Mouse (Mus musculus) hindbrain, embryonic 10.5 days (tissue): ENCODE data around the gene Necab3. TPM values are rescaled to one million over a fixed set of nuclear protein-coding genes. Genes with fewer than 3 reads are reported as not detected.

Source experiments
- DNase-seq: peaks from one replicate; pipeline ENCODE4 v3.0.0-alpha.2; 2017; ENCODE audit warnings: low spot score
- H3K27ac ChIP-seq: fragments of 300-500 bp; sonication (generic); 2 replicates; pipeline ENCODE4 v1.5.1; 2016; ENCODE audit warnings: mild to moderate bottlenecking, moderate library complexity
- H3K27me3 ChIP-seq: fragments of 300-500 bp; sonication (generic); 2 replicates; pipeline ENCODE4 v1.6.1; 2016; ENCODE audit warnings: mild to moderate bottlenecking; ENCODE audit not compliant: poor library complexity, insufficient read depth, severe bottlenecking
- H3K36me3 ChIP-seq: fragments of 300-500 bp; sonication (generic); 2 replicates; pipeline ENCODE4 v1.6.1; 2016; ENCODE audit warnings: mild to moderate bottlenecking, moderate library complexity
- H3K4me1 ChIP-seq: fragments of 300-500 bp; sonication (generic); replicated peaks from 2 replicates; pipeline ENCODE4 v1.6.1; 2016; ENCODE audit warnings: mild to moderate bottlenecking
- H3K4me3 ChIP-seq: fragments of 300-500 bp; sonication (generic); 2 replicates; pipeline ENCODE4 v1.5.1; 2016; ENCODE audit warnings: mild to moderate bottlenecking, moderate library complexity
- H3K9me3 ChIP-seq: fragments of 300-500 bp; sonication (generic); 2 replicates; pipeline ENCODE4 v1.6.1; 2016; ENCODE audit warnings: mild to moderate bottlenecking, moderate library complexity
- WGBS: fragments of 180-500 bp; shearing (Covaris S2); methylation state at CpG from one replicate; pipeline ENCODE4 v1.1.7; 2016; 5-methylcytosine and 5-hydroxymethylcytosine counted together
- polyA plus RNA-seq: library from polyadenylated mRNA; unstranded; fragments of >200 nt; fragmentation: Nextera tagmentation; extraction: Ambion mirVana; gene quantifications from 2 replicates; pipeline ENCODE4 v1.2.1, GENCODE M21; 2016

Gene Necab3
- polyA plus RNA-seq, 1 experiment from 2014 or later = 16.0 TPM

DNA sequence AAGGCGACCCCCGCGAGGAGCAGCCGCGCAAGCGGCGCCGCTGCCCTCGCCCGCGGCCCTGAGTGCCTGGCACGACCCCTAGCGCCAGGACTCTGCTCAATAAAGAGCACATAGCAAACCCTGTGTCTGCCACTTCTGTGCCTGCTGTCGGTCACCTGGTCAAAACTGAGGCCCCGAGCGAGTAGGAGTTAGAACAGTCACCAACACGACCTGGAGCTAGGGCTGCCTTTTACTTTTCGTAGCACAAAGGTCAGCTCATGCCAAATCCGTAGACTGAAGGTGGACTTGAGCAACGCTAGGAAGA, 8.9 kb downstream of the Necab3 start:
- H3K9me3 ChIP-seq = no peaks in the 10 kb centered on the region
- peaks cover 32% of the 10 kb centered on the region for H3K36me3 ChIP-seq
- 13% methylated on average over 20 of the region's 20 CpGs for WGBS
- peak overlapping the region; percentile 55 for H3K4me3 ChIP-seq
- H3K27me3 ChIP-seq = peaks cover 57% of the 10 kb centered on the region
- no peak for DNase-seq
- peaks cover 41% of the 10 kb centered on the region for H3K4me1 ChIP-seq
- peak overlapping the region; percentile 87 for H3K27ac ChIP-seq

DNA sequence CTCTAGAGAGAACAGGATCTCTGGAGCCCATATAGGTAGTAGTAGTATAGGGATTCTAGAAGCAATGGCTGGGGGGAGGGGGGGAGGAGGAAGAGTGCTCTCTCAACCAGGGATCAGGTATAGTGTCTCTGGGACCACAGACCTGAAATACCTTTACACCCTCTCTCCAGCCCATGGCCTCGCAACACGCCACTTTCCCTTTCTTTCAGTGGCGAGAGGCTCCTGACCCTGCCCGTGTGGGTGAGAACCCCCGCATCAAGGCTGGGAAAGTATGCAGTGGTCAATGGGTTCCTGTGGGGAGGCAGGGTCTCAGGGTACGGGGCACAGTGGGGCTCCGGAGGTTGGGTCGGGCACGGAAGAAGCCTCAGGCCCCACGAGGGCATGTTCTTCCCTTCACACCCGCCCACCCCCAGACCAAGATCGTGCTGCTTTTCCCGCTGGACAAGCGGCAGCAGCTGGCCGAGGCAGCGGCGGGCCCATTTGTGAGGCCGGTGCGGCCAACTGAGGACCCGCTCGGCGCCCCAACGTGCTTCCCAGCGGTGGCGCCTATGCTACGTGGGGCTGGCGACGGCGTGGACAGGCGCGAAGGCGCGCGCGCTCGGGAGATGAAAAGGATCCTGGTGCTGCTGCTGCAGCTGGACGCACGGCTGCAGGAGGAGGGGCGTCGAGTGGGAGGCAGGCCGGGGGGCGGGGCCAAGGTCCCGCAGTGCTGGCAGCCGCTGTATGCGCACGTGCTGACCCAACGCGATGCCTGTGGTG, 9.4 kb downstream of the Necab3 start:
- Histone ChIP-seq H3K4me3 (peak overlapping the region; percentile 55), H3K4me1 (peaks cover 36% of the 10 kb centered on the region), H3K27ac (peak overlapping the region; percentile 87), H3K36me3 (peaks cover 27% of the 10 kb centered on the region), H3K27me3 (peaks cover 52% of the 10 kb centered on the region), H3K9me3 (no peaks in the 10 kb centered on the region)
- WGBS = 2% methylated on average over 42 of the region's 48 CpGs
- DNase-seq = peak; percentile 85

- Histone ChIP-seq H3K9me3 (no peaks in the 10 kb centered on the region), H3K27ac (peak overlapping the region; percentile 87; the same call in 1 of the 2 replicates), H3K4me3 (peak overlapping the region; percentile 55), H3K4me1 (peaks cover 36% of the 10 kb centered on the region), H3K27me3 (peaks cover 48% of the 10 kb centered on the region), H3K36me3 (peaks cover 22% of the 10 kb centered on the region)
- peak; percentile 63 for DNase-seq
- WGBS = 38% methylated on average over 3 of the region's 3 CpGs
Observed at GRCm38 (mm10) chr2:154548688-154549087, 10.0 kb downstream of the Necab3 start.

DNA sequence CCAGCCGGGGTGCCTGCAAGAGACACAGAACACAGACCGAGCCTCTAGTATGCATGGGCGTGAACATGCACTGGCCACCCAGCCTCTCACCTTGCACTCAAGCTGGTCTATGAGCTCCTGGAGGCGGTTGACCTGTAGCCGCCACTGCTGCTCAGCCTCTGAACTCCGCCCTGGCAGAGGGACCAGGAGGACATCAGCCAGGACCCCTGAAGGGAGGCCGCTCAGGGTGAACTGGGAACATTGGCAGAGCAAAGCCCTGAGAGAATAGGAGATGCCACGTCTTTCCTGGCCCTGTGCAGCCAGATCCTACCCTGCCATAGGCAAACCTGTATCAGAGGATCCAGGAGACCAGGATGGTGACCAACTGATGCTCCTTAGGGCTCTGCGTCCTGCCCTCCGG, 12.0 kb downstream of the Necab3 start, which contains the start of gene 1700003F12Rik:
Gene 1700003F12Rik, plus strand, starts transcription at position 375 of the 400 bp plus-strand sequence.
- 90% methylated on average over 10 of the region's 10 CpGs for WGBS
- Histone ChIP-seq H3K27me3 (peaks cover 31% of the 10 kb centered on the region), H3K4me1 (peaks cover 22% of the 10 kb centered on the region), H3K4me3 (no peak within 1 kb of the TSS), H3K9me3 (no peaks in the 10 kb centered on the region), H3K36me3 (peaks cover 10% of the 10 kb centered on the region), H3K27ac (no peak within 1 kb of the TSS)
- DNase-seq = peak; percentile 2

DNA sequence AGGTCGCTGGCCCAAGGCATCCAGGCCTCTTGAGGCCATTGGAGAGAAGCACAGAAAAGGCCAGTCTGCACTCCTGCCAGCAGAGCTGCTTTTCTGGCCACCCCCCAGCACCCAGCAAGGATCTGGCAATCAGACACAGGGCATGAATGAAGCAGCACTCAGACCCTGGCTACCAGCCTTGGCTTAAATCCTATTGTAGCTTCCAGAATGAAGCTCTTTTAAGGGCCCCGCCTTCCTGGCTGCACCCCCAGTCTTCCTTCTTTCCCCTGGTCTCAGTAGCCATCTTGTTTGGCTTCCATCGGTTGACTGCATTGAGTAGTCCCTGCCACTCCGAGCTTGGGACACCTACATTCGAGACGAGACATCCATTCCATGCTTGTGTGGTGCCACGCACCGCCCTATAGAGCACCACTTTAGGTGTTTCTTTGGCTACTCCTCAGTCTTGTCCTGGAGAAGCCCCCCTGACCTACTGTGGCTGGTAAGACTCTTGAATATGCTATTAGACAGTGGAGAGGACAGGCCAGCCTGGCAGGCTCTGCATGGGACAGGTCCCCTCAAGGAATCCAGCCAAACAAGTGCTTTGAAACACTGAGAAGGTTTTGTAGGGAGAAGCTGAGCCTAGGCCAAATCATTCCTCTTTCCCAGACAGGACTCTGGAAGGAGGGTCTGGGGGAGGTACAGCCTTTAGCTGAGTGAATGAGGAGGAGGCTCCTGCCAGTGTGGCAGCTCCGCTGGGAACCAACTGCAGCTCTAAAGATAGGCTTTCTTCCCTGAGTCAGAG, 14.9 kb downstream of the Necab3 start:
- WGBS = 89% methylated on average over 9 of the region's 9 CpGs
- Histone ChIP-seq H3K9me3 (no peaks in the 10 kb centered on the region), H3K27me3 (peaks cover 2% of the 10 kb centered on the region; the same call in 1 of the 2 replicates), H3K4me1 (peaks cover 7% of the 10 kb centered on the region), H3K27ac (peak overlapping the region; percentile 41; the same call in 1 of the 2 replicates), H3K36me3 (peaks cover 20% of the 10 kb centered on the region), H3K4me3 (no peak overlapping the region)
- DNase-seq = peak; percentile 2

DNA sequence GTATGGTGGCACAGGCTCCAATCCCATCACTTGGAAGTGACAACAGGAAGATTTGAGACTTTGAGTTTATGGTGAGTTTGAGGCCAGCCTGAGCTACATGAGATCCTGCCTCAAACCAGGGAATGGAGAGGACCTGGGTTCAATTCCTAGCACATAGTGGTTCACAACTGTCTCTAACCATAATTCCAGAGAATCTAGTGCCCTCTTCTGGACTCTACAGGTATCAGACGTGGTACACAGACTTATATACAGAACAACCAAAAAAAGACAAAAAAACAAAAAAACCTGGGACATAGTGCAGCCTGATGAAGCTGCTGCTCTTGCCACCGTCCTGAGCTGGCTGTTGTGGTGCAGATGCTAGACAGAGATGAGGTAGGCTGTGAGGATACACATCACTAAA, 17.1 kb downstream of the Necab3 start:
- 81% methylated on average over 2 of the region's 2 CpGs for WGBS
- Histone ChIP-seq H3K4me1 (peaks cover 11% of the 10 kb centered on the region), H3K27ac (no peak overlapping the region), H3K9me3 (no peaks in the 10 kb centered on the region), H3K4me3 (no peak overlapping the region), H3K36me3 (peaks cover 41% of the 10 kb centered on the region), H3K27me3 (no peaks in the 10 kb centered on the region)
- DNase-seq = no peak

DNA sequence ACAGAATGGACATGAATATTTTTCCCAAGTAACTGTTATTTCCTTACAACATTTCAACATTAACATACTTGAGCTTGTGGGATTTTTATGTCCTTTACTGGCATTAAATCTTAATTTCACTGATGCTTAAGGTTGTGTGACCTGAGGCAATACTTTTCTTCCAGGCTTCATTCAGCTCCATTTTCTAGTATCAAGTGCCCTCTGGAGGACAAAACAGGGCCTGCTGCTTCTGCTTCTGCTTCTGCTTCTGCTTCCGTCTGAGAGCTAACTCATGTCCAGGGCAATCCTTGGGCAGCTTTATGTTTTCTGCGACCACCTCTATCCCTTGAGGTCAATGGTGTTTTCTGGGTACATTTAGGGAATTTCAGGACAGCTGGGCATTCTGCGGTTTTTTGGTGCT, 19.0 kb downstream of the Necab3 start:
- H3K27ac ChIP-seq = no peak overlapping the region
- peaks cover 50% of the 10 kb centered on the region for H3K36me3 ChIP-seq
- WGBS = 79% methylated on average over 3 of the region's 3 CpGs
- no peaks in the 10 kb centered on the region for H3K27me3 ChIP-seq
- peaks cover 11% of the 10 kb centered on the region for H3K4me1 ChIP-seq
- H3K4me3 ChIP-seq = no peak overlapping the region
- no peaks in the 10 kb centered on the region for H3K9me3 ChIP-seq
- peak; percentile 34 for DNase-seq

DNA sequence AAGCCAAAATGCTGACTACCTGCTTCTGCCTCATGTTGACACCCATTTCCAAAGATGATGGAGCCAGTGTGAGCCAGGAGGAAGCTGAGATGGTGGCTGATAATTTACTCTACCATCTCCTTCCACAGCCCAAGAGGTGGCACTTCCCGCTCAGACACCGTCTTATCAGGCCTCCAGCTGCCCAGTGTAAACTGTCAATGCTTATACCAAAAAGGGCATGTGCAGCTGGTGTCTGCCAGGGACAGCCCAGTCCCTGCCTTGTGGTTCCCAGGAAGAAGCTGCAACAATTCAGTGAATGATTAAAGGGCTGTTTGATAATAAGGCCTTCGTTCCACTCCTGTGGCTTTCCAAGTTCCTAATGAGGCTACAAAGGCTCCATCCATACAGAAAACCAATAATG, 20.0 kb downstream of the Necab3 start:
- 70% methylated on average over 3 of the region's 3 CpGs for WGBS
- Histone ChIP-seq H3K9me3 (no peaks in the 10 kb centered on the region), H3K4me1 (peaks cover 11% of the 10 kb centered on the region), H3K36me3 (peaks cover 61% of the 10 kb centered on the region), H3K27me3 (no peaks in the 10 kb centered on the region), H3K4me3 (no peak overlapping the region), H3K27ac (no peak overlapping the region; the same call in 1 of the 2 replicates)
- DNase-seq = no peak

GRCm38 (mm10) chr2:154538310-154538709, 20.4 kb downstream of the Necab3 start:
- Histone ChIP-seq H3K27ac (no peak overlapping the region), H3K4me3 (no peak overlapping the region), H3K4me1 (peaks cover 11% of the 10 kb centered on the region), H3K36me3 (peaks cover 65% of the 10 kb centered on the region), H3K27me3 (no peaks in the 10 kb centered on the region), H3K9me3 (no peaks in the 10 kb centered on the region)
- DNase-seq = no peak
- WGBS = 77% methylated on average over 2 of the region's 2 CpGs

- peaks cover 92% of the 10 kb centered on the region for H3K36me3 ChIP-seq
- H3K4me1 ChIP-seq = peaks cover 18% of the 10 kb centered on the region
- H3K9me3 ChIP-seq = no peaks in the 10 kb centered on the region
- 94% methylated on average over 12 of the region's 12 CpGs for WGBS
- no peak for DNase-seq
- no peaks in the 10 kb centered on the region for H3K27me3 ChIP-seq
- no peak overlapping the region for H3K27ac ChIP-seq
- no peak overlapping the region for H3K4me3 ChIP-seq
Observed at GRCm38 (mm10) chr2:154534704-154535270, 23.9 kb downstream of the Necab3 start.

GRCm38 (mm10) chr2:154532888-154533287, 25.8 kb downstream of the Necab3 start:
- H3K4me3 ChIP-seq = no peak overlapping the region
- peaks cover 96% of the 10 kb centered on the region for H3K36me3 ChIP-seq
- H3K4me1 ChIP-seq = peaks cover 9% of the 10 kb centered on the region
- no peaks in the 10 kb centered on the region for H3K27me3 ChIP-seq
- H3K27ac ChIP-seq = no peak overlapping the region
- no peak for DNase-seq
- H3K9me3 ChIP-seq = no peaks in the 10 kb centered on the region
- 58% methylated on average over 3 of the region's 3 CpGs for WGBS

- Histone ChIP-seq H3K4me1 (no peaks in the 10 kb centered on the region), H3K27me3 (no peaks in the 10 kb centered on the region), H3K27ac (no peak overlapping the region), H3K36me3 (peaks cover 97% of the 10 kb centered on the region), H3K4me3 (no peak overlapping the region), H3K9me3 (no peaks in the 10 kb centered on the region)
- 94% methylated on average over 3 of the region's 3 CpGs for WGBS
- no peak for DNase-seq
Observed at GRCm38 (mm10) chr2:154526531-154526930, 32.2 kb downstream of the Necab3 start.

DNA sequence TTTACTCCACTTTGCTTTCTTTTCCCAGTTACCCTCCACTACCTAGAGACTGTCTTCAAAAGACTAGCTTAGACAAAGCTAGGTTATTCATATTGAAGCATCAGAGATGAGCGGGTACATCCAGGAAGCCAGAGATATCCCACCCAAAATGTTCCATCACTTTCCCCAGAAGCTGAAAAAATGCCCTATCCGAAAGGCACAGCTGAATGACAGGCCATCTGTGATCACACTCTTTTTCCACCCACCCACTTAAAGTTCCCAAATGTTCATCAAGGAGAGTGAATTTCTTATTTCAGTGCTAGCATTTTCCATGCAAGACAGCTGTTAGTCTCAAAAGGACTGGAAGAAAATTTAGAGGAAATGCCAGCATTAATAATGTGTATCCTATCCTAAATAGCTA, 33.4 kb downstream of the Necab3 start:
- WGBS = 90% methylated on average over 2 of the region's 2 CpGs
- H3K36me3 ChIP-seq = peaks cover 95% of the 10 kb centered on the region
- no peaks in the 10 kb centered on the region for H3K4me1 ChIP-seq
- no peak for DNase-seq
- H3K4me3 ChIP-seq = no peak overlapping the region
- H3K27ac ChIP-seq = no peak overlapping the region
- H3K9me3 ChIP-seq = no peaks in the 10 kb centered on the region
- no peaks in the 10 kb centered on the region for H3K27me3 ChIP-seq
